Mouse (Mus musculus) layer of hippocampus, adult 2 months (tissue): ENCODE measurements around the gene Adamts2. TPM values are rescaled to one million over a fixed set of nuclear protein-coding genes. Genes with fewer than 3 reads are reported as not detected.

Source experiments
- DNase-seq, 2 experiments: peaks; one replicate each; pipeline ENCODE4 v3.0.0; 2022; ENCODE audit warnings: low spot score in 2 of 2
- H3K27ac ChIP-seq: fragments of 200-600 bp; 2 replicates; pipeline ENCODE4 v1.8.1; 2022
- H3K4me3 ChIP-seq: fragments of 200-600 bp; 2 replicates; pipeline ENCODE4 v1.8.1; 2022; ENCODE audit warnings: mild to moderate bottlenecking
- CTCF ChIP-seq: fragments of 200-600 bp; conservative IDR thresholded peaks from 2 replicates; pipeline ENCODE4 v1.8.1; 2022; ENCODE audit warnings: antibody characterized with exemption, mild to moderate bottlenecking, moderate library complexity
- total RNA-seq, 2 experiments: library from RNA; stranded (reverse); gene quantifications; 2 replicates each; pipeline ENCODE4 v1.2.3; 2021

Adamts2 gene
- total RNA-seq, 2 experiments from 2014 or later: 14.5 to 15.4 TPM

- peak overlapping the region; percentile 64 for H3K4me3 ChIP-seq
- 0 out of 2 replicates have a peak, but pooled peaks have one; percentile 24 for TF ChIP-seq CTCF
- H3K27ac ChIP-seq: peak overlapping the region; percentile 53
- DNase-seq: peak in 1 of 2 experiments; percentile 30
Measured at GRCm38 (mm10) chr11:50602356-50603081, 635 bp downstream of the Adamts2 start.

- Histone ChIP-seq H3K27ac (peak overlapping the region; percentile 53; the same call in 1 of the 2 replicates), H3K4me3 (peak overlapping the region; percentile 64)
- peak; percentile 74 for TF ChIP-seq CTCF
- peak in 1 of 2 experiments; percentile 36 for DNase-seq
Measured at GRCm38 (mm10) chr11:50603082-50603910, 1.4 kb downstream of the Adamts2 start.

DNA sequence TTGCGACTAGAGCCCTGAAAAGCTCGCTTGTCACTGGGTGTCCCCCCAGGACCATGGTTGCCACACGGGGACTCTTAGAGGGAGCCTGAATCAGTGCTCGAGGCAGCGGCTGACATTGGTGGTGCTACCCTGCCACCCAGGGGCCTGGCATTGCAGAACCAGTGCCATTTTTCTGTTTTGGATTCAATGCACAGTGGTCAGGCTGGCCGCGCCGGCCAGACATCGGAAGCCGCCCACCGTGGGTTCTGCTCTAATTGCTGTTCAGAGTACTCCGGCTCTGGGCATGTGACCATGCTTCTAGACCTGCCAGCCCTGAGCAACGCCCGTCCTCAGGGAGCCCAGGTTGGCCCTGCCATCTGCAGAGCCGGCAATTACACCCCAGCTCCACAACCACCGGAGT lies 2.5 kb downstream of the Adamts2 start:
- no peak overlapping the region for H3K27ac ChIP-seq
- DNase-seq: peak in 1 of 2 experiments; percentile 23
- peak; percentile 54 for TF ChIP-seq CTCF
- H3K4me3 ChIP-seq: no peak overlapping the region; the same call in 1 of the 2 replicates

- no peak for DNase-seq
- TF ChIP-seq CTCF: no peak
- Histone ChIP-seq H3K4me3 (no peak overlapping the region), H3K27ac (no peak overlapping the region)
Measured at GRCm38 (mm10) chr11:50611181-50611580, 9.3 kb downstream of the Adamts2 start.

DNA sequence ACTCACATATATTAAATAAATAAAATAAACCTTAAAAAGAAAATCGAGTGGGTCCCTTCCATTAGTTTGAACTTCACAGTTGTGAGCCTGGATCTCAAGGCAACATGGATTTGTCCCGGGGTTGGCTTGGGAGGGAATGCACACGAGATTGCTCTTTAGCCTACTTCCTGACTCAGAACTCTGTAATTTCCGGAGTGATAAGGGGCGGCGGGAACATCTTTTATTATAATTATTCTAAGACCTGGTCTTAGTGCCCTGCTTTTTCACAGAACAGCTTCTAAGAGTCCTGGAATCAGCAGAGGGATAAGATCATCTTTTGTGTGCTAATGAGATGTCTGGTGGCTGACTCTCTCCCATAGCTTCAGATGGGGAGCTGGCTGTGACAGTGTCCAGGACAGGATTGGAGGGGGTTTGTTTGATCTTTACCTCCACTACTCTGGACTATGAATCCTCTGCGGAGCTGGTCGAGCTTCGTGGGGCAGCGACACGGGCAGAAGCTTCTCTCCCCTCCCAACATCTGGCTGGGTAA lies 15.2 kb downstream of the Adamts2 start:
- no peak for DNase-seq
- Histone ChIP-seq H3K4me3 (no peak overlapping the region), H3K27ac (no peak overlapping the region)
- TF ChIP-seq CTCF: no peak

DNA sequence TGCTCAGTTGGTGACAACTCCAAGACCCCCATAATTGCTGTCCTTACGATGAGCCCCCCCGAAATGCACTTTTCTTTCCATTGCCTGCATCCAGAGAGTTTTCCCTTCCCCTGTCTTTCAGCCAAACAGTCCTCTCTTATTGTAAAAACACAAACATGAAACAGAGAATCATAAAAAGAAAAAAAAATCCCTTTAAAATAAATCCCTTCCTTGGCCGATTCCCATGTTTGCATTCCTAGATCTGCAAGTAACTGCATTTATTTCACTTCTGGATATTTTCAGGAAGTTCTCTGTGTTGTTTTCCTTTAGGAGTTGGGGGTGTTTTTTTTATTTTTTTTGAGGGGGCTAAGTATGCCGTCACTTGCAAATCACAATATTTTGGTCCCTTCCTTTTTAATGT lies 19.0 kb downstream of the Adamts2 start:
- Histone ChIP-seq H3K4me3 (no peak overlapping the region), H3K27ac (no peak overlapping the region)
- TF ChIP-seq CTCF: no peak
- DNase-seq: no peak

- Histone ChIP-seq H3K4me3 (no peak overlapping the region), H3K27ac (no peak overlapping the region)
- no peak for TF ChIP-seq CTCF
- no peak for DNase-seq
Measured at GRCm38 (mm10) chr11:50621364-50621763, 19.5 kb downstream of the Adamts2 start.

DNA sequence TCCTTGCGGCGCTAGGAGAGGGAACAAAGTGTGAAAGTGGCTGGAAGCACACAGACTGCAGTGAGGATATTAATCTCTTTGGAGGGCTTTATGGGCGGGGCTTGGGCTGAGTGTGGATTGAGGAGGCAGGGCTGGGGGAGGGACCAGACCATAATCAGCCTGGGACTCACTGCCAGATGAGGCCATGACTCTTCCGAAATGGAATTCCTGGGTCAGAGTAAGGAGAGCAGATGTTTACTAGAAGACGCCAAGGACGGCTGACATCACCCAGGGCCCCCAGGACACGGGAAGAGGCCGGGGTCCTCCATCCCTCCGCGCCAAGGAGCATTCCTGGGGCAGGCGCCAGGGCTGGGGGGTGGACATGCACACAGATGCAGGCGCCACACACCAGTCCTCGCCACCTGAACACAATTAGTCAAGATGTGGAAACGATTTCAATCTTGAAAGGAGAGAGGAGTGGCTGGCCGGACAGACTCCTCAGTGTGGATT lies 20.4 kb downstream of the Adamts2 start:
- TF ChIP-seq CTCF: no peak
- no peak for DNase-seq
- Histone ChIP-seq H3K4me3 (no peak overlapping the region), H3K27ac (no peak overlapping the region)

- TF ChIP-seq CTCF: no peak
- no peak for DNase-seq
- no peak overlapping the region for H3K4me3 ChIP-seq
- H3K27ac ChIP-seq: no peak overlapping the region
Measured at GRCm38 (mm10) chr11:50623806-50624205, 21.9 kb downstream of the Adamts2 start.

GRCm38 (mm10) chr11:50624239-50624638 lies 22.4 kb downstream of the Adamts2 start:
- TF ChIP-seq CTCF: peak; percentile 55
- no peak for DNase-seq
- Histone ChIP-seq H3K27ac (no peak overlapping the region), H3K4me3 (no peak overlapping the region)

GRCm38 (mm10) chr11:50624720-50625119 lies 22.8 kb downstream of the Adamts2 start:
- no peak for TF ChIP-seq CTCF
- Histone ChIP-seq H3K27ac (no peak overlapping the region), H3K4me3 (no peak overlapping the region)
- no peak for DNase-seq

GRCm38 (mm10) chr11:50628915-50629314 lies 27.0 kb downstream of the Adamts2 start:
- DNase-seq: no peak
- TF ChIP-seq CTCF: no peak
- Histone ChIP-seq H3K27ac (no peak overlapping the region), H3K4me3 (no peak overlapping the region)

GRCm38 (mm10) chr11:50630462-50630861 lies 28.6 kb downstream of the Adamts2 start:
- DNase-seq: no peak
- no peak overlapping the region for H3K27ac ChIP-seq
- no peak for TF ChIP-seq CTCF
- no peak overlapping the region for H3K4me3 ChIP-seq
